Mouse (Mus musculus): ENCODE results near the gene Kcnj8.

Gene Kcnj8

GRCm38 (mm10) chr6:142571055-142571618 is at the start of gene Kcnj8:
Kcnj8 (minus strand) TSS chr6:142571614.
- no peak for DNase-seq

DNA sequence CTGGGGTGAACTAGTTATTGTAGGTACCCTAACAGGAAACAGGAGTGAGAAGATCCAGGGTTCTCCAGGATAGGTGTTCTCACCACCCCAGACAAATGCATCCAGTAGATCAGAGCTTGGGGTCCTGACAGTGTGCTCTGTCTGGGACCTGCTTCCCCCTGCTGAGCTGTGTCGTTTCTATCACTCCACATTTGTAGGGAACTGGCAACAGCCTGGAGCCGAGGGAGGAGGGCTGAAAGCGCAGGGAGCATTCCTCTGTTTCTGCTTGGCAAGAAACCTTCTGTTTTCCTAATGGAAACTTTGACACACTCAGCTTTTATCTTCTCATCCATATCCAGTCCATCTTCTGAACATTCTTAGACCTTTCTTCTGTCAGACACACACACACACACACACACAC is 45.2 kb upstream of the Kcnj8 start:
- DNase-seq: no peak

- DNase-seq: no peak
Observed at GRCm38 (mm10) chr6:142614324-142614723, 42.9 kb upstream of the Kcnj8 start.

DNA sequence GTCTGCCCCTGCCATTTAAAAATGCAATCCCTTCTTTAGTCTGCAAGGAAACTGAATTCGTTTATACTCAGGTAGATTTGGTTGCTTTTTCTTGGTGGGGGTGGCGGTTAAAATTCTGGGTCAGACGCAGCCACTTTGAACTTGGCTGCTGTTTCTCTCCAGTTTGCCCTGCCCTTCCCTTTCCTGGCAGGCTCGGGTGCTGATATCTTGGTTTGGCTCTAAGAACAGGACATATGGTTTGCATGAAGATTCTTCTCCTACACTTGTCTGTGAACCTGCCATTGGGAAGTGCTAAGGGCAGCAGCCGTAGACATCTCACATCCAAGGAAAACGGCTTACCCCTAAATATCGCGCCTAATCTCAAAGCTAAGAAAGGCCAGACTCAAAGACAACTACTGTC is 41.0 kb upstream of the Kcnj8 start:
- no peak for DNase-seq

DNA sequence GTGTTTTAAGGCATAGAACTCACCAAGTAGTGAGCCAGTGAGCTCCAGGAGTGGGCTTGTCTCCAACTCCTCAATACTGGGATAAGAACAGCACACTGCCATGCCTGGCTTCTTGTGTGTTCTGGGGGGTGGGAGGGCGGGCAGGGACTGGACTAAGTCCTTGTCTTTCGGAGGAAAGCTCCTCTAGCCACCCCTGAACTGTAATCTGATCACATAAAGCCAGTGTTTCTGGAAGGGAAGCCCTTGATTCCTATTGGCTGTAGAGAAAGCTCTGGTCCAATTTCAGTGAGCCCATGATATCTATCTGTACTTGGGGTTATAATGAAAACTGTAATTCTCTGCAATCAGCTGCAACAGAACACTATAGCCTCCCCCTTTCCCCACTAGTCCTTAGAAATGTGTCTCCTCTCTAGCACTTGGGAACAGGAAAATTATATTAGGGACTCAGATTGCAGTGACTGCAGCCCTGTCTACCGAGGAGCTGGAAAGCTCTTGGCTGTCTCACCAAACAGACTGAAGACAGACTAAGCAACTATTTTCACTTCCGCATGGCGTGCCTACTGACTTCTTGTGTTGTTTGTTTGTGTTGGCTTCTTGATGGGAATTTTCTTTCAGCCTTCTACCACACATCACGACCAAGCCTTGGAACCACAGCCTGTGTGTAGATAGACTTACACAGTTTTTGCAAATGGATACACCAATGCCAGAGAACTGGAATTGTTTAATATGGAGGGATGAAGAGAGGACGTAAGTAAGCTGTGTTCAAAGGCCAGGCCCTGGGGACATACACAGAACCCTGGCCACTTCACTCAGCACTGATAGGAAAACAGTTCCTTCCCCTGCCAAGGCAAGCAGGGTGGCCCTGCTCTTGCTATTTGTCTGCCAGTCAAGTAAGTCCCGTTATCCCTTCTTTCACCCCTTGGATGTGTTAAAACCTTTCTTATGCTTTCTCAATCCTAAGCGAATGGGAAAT is 38.3 kb upstream of the Kcnj8 start:
- DNase-seq: no peak

GRCm38 (mm10) chr6:142607080-142607479 is 35.7 kb upstream of the Kcnj8 start:
- DNase-seq: no peak

DNA sequence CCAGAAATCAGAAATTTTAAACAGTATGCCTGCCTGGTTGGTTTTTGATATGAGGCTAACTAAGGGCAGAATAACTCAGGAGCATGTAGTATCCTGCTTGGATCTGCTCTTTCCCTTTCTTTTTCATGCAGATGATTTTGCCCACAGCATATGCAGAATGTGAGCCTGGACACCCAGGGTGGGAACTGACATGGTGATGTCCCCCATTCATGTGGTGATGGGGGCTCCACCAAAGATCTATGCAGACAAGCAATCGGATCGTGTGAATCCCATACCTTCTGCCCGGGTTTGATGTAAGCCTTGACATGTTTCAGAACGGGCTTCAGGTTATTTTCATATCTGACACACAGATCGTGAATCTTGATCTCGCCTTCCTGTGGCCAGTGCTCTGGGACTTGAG is 31.4 kb upstream of the Kcnj8 start:
- no peak for DNase-seq

GRCm38 (mm10) chr6:142578831-142579230 is 7.4 kb upstream of the Kcnj8 start:
- DNase-seq: no peak

GRCm38 (mm10) chr6:142577801-142578200 is 6.4 kb upstream of the Kcnj8 start:
- DNase-seq: no peak

DNA sequence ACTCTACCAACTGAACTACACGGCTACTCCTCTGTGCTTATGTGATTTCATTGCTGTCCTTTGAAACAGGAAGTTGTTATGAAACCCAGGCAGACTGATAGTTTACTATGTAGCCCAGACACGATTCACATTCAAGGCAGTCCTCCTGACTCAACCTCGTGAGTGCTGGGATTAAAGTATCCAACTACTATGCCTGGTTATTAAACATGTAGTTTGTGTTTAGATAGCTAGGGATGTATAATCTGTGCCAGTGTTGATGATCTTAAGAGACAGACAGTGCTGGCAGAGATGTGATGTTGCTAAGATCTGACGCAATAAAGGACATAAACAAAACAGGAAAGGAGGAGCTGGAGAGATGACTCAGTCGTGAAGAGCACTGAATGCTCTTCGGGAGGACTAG is 1.5 kb upstream of the Kcnj8 start:
- no peak for DNase-seq

DNA sequence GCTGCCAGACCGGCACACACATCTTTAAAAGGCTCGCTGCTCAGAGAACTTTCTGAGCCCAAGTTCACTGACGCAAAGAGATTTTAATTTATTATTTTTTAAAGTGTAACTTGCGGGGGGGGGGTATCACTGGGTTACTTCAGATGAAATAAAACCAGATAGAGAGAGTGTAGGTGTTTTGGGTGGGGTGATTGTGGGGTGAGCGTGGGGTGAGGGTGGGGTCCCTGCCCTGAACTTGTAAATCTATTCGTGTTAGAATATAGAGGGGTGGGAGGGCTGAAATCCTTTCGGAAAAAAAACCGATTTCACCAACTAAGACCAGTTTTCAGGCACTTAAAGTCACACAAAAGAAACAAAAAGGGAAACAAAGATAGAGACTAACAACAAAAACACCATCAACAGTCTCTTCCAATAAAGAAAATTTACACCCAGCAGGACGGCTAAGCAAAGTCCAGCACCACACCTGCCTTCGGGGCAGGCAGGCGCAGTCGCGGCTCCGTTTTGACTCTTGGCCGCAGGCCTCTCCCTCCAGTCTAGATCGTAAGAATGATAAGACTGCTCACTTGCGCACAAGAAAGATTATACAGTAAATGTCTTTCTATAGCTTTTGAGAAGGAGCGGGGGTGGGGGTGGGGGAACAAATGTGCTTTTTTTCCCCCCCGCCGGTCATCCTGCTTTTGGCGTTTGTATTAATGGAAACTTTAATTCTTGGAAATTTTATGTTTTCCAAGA is 381 bp upstream of the Kcnj8 start:
- no peak for DNase-seq

DNA sequence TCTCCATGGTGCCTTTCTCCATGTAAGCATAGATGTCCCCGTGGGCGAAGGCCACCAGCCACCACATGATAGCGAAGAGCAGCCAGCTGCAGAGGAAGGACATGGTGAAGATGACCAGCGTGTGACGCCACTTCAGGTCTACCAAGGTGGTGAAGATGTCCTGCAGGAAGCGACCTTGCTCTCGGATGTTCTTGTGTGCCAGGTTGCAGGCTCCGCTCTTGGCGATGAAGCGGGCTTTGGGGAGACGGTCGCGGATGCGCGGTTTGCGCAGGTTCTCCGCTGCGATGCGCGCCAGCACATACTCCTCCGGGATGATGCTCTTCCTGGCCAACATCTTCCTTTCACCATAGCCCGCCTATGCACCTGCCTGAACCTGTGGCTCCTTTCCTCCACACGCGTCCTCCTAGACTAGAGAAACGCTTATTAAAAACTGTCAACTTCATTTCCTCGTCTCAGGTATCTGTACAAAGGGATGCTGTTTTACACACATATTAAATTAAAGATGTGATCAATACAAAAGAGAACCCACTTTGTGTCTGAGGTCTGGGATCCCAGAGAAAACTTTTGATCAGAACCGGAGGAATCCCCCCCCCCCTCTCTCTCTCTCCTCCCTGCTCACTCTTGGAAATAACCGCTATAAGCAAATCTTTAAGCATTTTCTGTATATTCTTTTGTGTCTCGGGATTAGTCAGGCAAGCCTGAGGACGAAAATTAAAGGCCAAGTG is 1.2 kb downstream of the Kcnj8 start:
- no peak for DNase-seq

- no peak for DNase-seq
Observed at GRCm38 (mm10) chr6:142568713-142569357, 2.6 kb downstream of the Kcnj8 start.

- no peak for DNase-seq
Observed at GRCm38 (mm10) chr6:142567452-142567851, 4.0 kb downstream of the Kcnj8 start.

DNA sequence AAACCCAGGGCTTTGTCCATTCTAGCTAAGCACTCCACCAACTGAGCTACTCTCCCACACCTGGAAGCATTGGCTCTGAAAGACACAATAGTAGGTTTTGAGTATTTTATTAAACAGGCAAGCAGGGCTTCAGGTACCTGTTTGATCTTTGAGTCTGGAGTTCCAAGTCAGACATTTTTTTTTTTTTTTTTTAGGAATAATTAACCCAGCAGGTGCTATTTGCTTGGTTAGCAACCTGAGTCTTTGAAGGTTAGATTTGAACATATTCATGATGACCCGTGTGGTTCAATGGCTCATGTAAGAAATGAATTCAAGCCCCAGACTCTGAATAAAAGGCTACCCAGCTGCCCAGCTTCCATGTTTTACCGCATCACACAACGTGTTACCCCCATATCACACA is 6.7 kb downstream of the Kcnj8 start:
- DNase-seq: no peak

- no peak for DNase-seq
Observed at GRCm38 (mm10) chr6:142561151-142561550, 10.3 kb downstream of the Kcnj8 start.

- no peak for DNase-seq
Observed at GRCm38 (mm10) chr6:142558772-142559679, 12.4 kb downstream of the Kcnj8 start.

DNA sequence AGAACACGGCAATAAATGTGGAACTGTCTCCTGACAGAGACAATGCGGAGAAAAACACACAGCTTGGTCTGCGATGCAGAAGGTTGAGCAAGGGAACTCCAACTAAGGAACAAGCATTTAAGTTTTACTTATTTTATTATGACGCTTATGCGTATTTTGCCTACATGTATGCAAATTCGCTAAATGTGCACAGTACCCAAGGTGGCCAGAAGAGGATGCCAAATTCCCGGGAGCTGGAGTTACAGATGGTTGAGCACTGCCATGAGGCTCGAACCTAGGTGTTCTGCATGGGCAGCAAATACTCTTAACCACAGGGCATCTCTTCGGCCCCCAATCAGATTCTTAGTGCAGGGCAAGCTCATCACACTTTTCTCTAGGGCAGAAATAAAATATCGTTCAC is 13.3 kb downstream of the Kcnj8 start:
- DNase-seq: no peak

DNA sequence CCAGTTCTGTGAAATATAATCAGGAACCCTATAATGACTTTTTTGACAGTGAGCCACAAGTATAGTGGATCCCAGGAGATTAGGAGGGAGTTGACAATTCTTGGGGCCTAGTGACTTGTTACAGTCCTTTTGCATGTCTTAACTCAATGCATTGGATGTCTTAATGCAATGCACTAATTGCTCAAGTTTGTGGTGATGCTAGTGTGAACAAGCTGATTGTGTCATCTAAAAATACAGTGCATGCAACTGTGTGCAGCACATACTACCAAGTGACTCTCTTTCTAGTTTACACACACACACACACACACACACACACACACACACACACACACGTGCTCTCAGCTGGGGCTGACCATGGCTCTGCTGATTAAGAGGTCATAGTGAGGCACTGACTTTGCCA is 15.4 kb downstream of the Kcnj8 start:
- no peak for DNase-seq

DNA sequence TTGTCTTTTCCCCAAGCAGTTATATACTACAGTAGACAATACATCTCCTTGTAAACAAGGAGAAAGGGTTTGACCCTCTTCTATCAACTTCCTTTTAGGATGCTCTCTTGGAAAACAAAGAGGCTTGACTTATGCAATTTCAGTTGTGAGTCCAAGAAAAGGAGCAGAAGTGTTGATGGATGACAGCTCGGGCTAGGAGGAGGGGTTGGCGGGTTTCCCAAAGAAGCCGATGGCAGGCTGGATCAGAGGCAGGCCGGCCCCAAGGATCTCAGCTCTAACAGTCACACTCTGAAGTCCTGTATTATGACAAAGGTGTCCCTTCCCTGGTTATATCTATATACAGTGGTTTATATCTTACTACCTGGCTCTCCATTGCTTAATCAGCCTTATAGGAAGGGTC is 19.9 kb downstream of the Kcnj8 start:
- no peak for DNase-seq

DNA sequence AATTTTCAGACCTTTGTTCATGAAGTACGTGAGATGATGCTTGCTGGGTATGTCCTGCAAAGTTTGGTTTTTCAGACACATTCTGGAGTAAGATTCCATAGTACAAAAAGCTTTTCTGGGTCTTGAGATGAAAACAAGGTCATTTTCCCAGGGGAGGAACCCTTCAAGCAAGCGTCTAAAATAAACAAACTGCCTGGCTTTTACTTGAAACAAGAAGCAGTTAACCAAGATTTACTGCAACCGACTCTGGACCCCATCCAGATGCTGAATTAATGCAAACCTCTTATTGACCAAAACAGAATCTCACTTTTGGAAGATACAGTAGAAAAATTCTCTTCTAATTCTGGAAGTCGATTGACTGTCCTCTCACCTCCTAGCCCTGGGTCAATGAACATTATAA is 20.5 kb downstream of the Kcnj8 start:
- DNase-seq: no peak

All from B cell, adult 2 months (primary cell).